Mouse (Mus musculus): Measurements from ENCODE around the gene Faah. TPM values are rescaled to one million over a fixed set of nuclear protein-coding genes. Genes with fewer than 3 reads are reported as not detected.

The Faah gene
- polyA plus RNA-seq, 1 experiment from 2014 or later, result 13.4 TPM

DNA sequence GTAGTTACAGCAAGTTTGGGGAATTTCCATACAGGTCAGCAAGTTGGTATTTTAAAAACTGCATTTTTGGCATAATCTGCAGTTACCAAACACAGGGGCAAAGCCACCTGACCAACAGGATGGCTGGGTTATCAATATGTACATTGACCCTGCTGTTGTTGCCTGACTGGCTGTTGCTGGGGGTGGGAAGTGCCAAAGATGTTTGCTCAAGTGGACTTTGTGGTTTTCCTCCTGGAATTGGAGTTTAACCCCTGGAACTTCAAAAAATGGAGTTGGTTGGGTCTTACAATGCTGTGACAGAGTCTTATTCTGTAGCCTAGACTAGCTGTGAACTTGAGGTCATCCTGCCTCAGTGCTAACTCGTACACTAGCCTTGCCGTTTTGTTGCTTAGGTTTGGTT lies 22.7 kb upstream of the Faah start:
- H3K27ac ChIP-seq (ENCODE audit: low read length), result no peak overlapping the region
- no peak overlapping the region for H3K4me2 ChIP-seq (replicated peaks; ENCODE audit: low read depth, low read length)
- ATAC-seq (no peak), DNase-seq (ENCODE audit: low spot score) (no peak)
- H3K27me3 ChIP-seq (replicated peaks; ENCODE audit: insufficient read depth, low read length), result no peaks in the 10 kb centered on the region
- H3K4me1 ChIP-seq (ENCODE audit: insufficient read depth, low read depth, low read length), result no peaks in the 10 kb centered on the region
- peaks cover 13% of the 10 kb centered on the region; the same call in 1 of the 2 replicates for H3K36me3 ChIP-seq (ENCODE audit: insufficient read depth, low read length)
- 98% methylated on average over 2 of the region's 2 CpGs for whole genome bisulfite sequencing
- no peak overlapping the region for H3K4me3 ChIP-seq (ENCODE audit: low read depth, low read length)
- TF ChIP-seq CTCF (IDR thresholded peaks at IDR 0.05) (no peak), EP300 (IDR thresholded peaks at IDR 0.05) (no peak)
- no peaks in the 10 kb centered on the region for H3K9me3 ChIP-seq (ENCODE audit: low read length)
- H3K9ac ChIP-seq (replicated peaks; ENCODE audit: low read depth), result no peak overlapping the region

DNA sequence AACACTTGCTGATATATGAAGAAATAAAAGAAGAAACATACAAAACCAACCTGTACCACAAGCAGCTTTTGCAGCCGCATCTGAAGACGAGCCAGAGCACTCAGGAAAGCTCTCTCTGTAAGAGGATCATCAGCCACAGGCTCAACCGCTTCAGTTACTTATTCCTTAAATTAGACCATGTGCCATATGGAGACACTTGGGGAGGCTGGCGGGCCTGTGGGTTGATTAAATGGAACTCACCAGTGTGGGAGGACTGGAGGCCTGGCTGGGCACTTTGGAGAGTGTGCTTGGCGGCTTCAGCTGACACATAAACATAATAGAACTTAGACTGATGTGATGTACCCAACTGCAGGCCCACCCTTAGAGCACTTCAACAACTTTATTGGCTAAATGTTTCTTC lies 15.6 kb upstream of the Faah start:
- 94% methylated on average over 5 of the region's 5 CpGs for WGBS
- DNase-seq (ENCODE audit: low spot score), result no peak
- no peaks in the 10 kb centered on the region for H3K4me1 ChIP-seq (ENCODE audit: insufficient read depth, low read depth, low read length)
- H3K36me3 ChIP-seq (ENCODE audit: insufficient read depth, low read length), result peaks cover 21% of the 10 kb centered on the region; the same call in 1 of the 2 replicates
- H3K9ac ChIP-seq (replicated peaks; ENCODE audit: low read depth), result no peak overlapping the region
- no peaks in the 10 kb centered on the region for H3K27me3 ChIP-seq (replicated peaks; ENCODE audit: insufficient read depth, low read length)
- TF ChIP-seq CTCF (IDR thresholded peaks at IDR 0.05), result no peak
- TF ChIP-seq EP300 (IDR thresholded peaks at IDR 0.05), result no peak
- ATAC-seq, result no peak
- H3K4me2 ChIP-seq (replicated peaks; ENCODE audit: low read depth, low read length), result no peak overlapping the region
- no peak overlapping the region for H3K4me3 ChIP-seq (ENCODE audit: low read depth, low read length)
- no peaks in the 10 kb centered on the region for H3K9me3 ChIP-seq (ENCODE audit: low read length)
- H3K27ac ChIP-seq (ENCODE audit: low read length), result no peak overlapping the region

DNA sequence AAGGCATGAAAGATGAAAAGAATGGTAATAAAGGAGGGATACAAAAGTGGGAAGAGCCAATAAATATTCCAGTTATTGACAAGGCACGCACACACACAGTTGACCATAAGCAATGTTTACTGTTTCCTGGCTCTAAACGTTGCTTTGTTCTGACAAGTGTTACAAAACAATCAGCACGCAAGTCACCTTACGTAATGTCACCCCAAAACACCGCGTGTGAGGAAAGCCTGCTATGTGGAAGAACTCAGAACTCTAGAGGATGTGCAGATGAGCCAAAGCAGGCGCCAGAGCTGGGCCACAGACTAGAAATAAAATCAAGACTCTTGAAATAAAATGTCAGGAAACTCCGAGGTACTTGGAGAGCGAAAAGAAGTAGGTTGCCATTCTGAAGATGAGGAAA lies 15.2 kb upstream of the Faah start:
- Histone ChIP-seq H3K36me3 (ENCODE audit: insufficient read depth, low read length) (peaks cover 20% of the 10 kb centered on the region; the same call in 1 of the 2 replicates), H3K27ac (ENCODE audit: low read length) (no peak overlapping the region), H3K27me3 (replicated peaks; ENCODE audit: insufficient read depth, low read length) (no peaks in the 10 kb centered on the region), H3K4me1 (ENCODE audit: insufficient read depth, low read depth, low read length) (no peaks in the 10 kb centered on the region), H3K9ac (replicated peaks; ENCODE audit: low read depth) (no peak overlapping the region), H3K4me3 (ENCODE audit: low read depth, low read length) (no peak overlapping the region), H3K9me3 (ENCODE audit: low read length) (no peaks in the 10 kb centered on the region), H3K4me2 (replicated peaks; ENCODE audit: low read depth, low read length) (no peak overlapping the region)
- 82% methylated on average over 9 of the region's 9 CpGs for WGBS
- ATAC-seq (no peak), DNase-seq (ENCODE audit: low spot score) (no peak)
- TF ChIP-seq EP300 (IDR thresholded peaks at IDR 0.05) (no peak), CTCF (IDR thresholded peaks at IDR 0.05) (no peak)

DNA sequence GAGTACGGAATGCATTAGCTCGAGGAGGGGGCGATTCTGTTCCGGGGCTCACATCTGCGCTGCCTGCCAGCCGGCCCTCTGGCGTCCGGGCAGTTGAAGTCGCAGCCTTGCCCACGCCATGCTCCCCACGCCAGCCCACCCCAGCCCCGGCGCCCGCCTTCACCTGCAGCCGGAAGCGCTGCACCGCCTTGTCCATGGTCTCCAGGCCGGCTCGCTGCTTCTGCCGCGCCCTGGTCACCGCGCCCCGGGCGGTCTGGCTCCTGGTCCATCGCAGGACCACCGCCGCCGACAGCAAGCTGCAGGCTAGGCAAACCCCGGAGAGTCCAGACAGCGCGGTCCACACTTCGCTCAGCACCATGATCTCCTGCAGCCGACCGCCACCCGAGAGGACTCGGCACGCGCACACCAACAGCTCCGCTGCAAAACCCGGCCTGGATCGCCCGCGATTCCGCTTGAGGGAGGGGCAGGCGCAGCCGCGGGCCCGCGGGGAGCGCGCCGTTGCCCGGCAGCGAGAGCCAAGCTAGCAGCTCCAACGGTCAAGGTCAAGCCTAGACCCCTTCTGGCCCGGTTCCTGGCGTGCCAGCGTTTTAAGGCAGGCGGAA lies 325 bp downstream of the Faah start:
- H3K36me3 ChIP-seq (ENCODE audit: insufficient read depth, low read length), result no peaks in the 10 kb centered on the region
- no peaks in the 10 kb centered on the region; the same call in 1 of the 2 replicates for H3K4me1 ChIP-seq (ENCODE audit: insufficient read depth, low read depth, low read length)
- under 1% methylated on average over 50 of the region's 60 CpGs for WGBS
- H3K9me3 ChIP-seq (ENCODE audit: low read length), result no peaks in the 10 kb centered on the region
- peak; percentile 91 for ATAC-seq
- peak overlapping the region; percentile 46 for H3K9ac ChIP-seq (replicated peaks; ENCODE audit: low read depth)
- TF ChIP-seq CTCF (IDR thresholded peaks at IDR 0.05) (peak; percentile 16; the same call in 1 of the 2 replicates), EP300 (IDR thresholded peaks at IDR 0.05) (no peak)
- no peak overlapping the region for H3K27ac ChIP-seq (ENCODE audit: low read length)
- peaks cover 6% of the 10 kb centered on the region; the same call in 1 of the 2 replicates for H3K27me3 ChIP-seq (replicated peaks; ENCODE audit: insufficient read depth, low read length)
- H3K4me3 ChIP-seq (ENCODE audit: low read depth, low read length), result peak overlapping the region; percentile 57
- peak overlapping the region; percentile 92 for H3K4me2 ChIP-seq (replicated peaks; ENCODE audit: low read depth, low read length)
- peak; percentile 77 for DNase-seq (ENCODE audit: low spot score)

DNA sequence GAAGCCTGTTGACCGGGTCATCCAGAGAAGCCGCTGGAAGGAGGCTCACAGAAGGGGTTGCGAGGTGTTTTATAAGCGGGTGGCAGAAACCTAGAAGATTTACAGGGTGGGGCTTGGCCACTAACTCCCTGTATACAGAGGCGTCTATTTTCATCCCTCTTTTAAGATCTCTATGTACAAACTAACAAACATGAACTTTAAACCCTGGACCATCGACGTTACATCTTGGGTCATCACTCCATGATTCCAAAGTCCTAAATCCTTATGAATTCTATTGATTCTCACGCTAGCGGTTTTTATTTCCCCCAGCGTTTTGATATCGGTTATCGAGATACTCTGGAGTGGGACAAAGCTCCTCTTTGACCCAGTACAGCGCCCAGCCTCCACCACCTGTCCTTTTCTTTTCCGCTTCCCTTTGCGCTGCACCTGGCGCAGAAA lies 845 bp downstream of the Faah start:
- WGBS, result 7% methylated on average over 16 of the region's 16 CpGs
- Histone ChIP-seq H3K4me3 (ENCODE audit: low read depth, low read length) (peak overlapping the region; percentile 57), H3K4me1 (ENCODE audit: insufficient read depth, low read depth, low read length) (no peaks in the 10 kb centered on the region; the same call in 1 of the 2 replicates), H3K4me2 (replicated peaks; ENCODE audit: low read depth, low read length) (peak overlapping the region; percentile 92), H3K27me3 (replicated peaks; ENCODE audit: insufficient read depth, low read length) (peaks cover 6% of the 10 kb centered on the region; the same call in 1 of the 2 replicates), H3K27ac (ENCODE audit: low read length) (no peak overlapping the region), H3K36me3 (ENCODE audit: insufficient read depth, low read length) (no peaks in the 10 kb centered on the region), H3K9me3 (ENCODE audit: low read length) (no peaks in the 10 kb centered on the region), H3K9ac (replicated peaks; ENCODE audit: low read depth) (peak overlapping the region; percentile 46)
- no peak for DNase-seq (ENCODE audit: low spot score)
- TF ChIP-seq EP300 (IDR thresholded peaks at IDR 0.05) (no peak), CTCF (IDR thresholded peaks at IDR 0.05) (no peak)
- ATAC-seq, result no peak

DNA sequence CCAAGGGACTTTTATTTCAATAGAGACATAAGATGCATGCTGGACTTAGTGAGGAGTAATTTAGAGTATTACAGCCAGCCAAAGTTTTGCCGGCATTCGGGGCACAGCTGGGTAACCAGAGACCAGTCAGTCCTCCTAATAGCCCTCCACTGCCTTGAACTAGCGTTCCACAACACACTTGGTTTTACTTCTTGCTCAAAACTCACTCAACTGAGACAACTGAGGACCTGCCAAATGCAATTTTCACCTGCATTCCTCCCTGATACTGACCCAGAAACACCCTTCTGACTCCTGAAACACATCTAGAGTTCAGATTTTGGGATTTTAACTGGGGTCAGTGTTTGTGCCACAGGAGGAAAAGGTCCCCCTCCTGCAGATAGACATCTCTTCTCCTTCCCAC lies 1.3 kb downstream of the Faah start:
- H3K4me1 ChIP-seq (ENCODE audit: insufficient read depth, low read depth, low read length), result no peaks in the 10 kb centered on the region; the same call in 1 of the 2 replicates
- no peak overlapping the region for H3K9ac ChIP-seq (replicated peaks; ENCODE audit: low read depth)
- DNase-seq (ENCODE audit: low spot score) (no peak), ATAC-seq (no peak)
- no peaks in the 10 kb centered on the region for H3K9me3 ChIP-seq (ENCODE audit: low read length)
- peak overlapping the region; percentile 92 for H3K4me2 ChIP-seq (replicated peaks; ENCODE audit: low read depth, low read length)
- H3K27me3 ChIP-seq (replicated peaks; ENCODE audit: insufficient read depth, low read length), result peaks cover 6% of the 10 kb centered on the region; the same call in 1 of the 2 replicates
- TF ChIP-seq CTCF (IDR thresholded peaks at IDR 0.05) (no peak), EP300 (IDR thresholded peaks at IDR 0.05) (no peak)
- WGBS, result 51% methylated on average over 3 of the region's 3 CpGs
- H3K27ac ChIP-seq (ENCODE audit: low read length), result no peak overlapping the region
- no peaks in the 10 kb centered on the region for H3K36me3 ChIP-seq (ENCODE audit: insufficient read depth, low read length)
- peak overlapping the region; percentile 57; the same call in 1 of the 2 replicates for H3K4me3 ChIP-seq (ENCODE audit: low read depth, low read length)
